Mouse (Mus musculus) mouse embryonic stem cell (cell line): ENCODE data around the gene Foxred1.

Experiments used
- in situ Hi-C, 2 experiments: fragments of 300-500 bp; cut with MboI; formaldehyde crosslinking; loops; 1 replicate in 1 of 2; 3 replicates in 1 of 2; pipeline ENCODE4 v1.14.3; 2019 to 2020; ENCODE audit warnings: low sequenced_read_pairs in 2 of 2, low pct_unique_long_range_greater_than_20kb in 1 of 2, mixed read lengths in 1 of 2; ENCODE audit not compliant: unreplicated experiment in 1 of 2

Foxred1 gene

DNA sequence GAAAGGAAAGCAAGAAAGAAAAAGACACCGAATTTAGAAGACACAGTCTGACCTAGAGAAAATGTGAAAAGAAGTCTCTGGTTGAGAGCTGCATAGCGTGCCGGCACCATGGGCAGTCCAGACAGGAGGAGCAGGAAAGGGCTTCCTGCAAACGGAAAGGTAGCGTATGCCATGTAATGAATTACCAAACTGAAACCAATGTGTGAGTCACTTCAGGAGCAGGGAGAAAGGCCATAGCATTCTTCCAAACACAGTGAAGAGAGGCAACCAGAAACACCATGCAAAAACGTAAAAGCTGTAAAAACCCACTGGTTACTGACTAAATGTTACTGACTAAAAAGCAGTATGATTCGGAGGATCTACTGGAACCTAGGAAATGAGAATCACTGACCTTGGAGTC lies 49.1 kb downstream of the Foxred1 start:
- in situ Hi-C loops = loop anchor here (25.0 kb wide), 3 partner anchors 124 to 674 kb away; partner anchors contain the start of gene Kirrel3 (in 1 of the 2)

DNA sequence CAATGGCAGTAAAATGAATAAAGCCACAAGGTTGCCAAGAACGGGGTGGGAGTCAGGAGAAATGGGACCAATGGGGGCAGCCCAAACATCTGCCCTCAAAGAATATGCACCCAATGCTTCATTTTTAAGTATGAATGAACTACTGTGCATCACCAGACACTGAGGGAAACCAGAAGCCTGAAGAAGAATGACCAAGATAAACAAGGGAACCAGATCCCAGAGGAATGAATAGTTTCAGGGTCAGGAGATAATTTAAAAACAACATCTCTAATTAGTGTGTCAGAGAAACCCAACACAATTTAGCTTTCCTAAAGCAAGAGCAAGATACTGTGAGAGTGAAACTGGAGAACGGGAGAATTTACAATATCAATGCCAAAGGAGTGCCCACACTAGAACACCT lies 50.2 kb downstream of the Foxred1 start:
- in situ Hi-C loops = loop anchor here (25.0 kb wide), 3 partner anchors 123 to 673 kb away; partner anchors contain the start of gene Kirrel3 (in 1 of the 2)

DNA sequence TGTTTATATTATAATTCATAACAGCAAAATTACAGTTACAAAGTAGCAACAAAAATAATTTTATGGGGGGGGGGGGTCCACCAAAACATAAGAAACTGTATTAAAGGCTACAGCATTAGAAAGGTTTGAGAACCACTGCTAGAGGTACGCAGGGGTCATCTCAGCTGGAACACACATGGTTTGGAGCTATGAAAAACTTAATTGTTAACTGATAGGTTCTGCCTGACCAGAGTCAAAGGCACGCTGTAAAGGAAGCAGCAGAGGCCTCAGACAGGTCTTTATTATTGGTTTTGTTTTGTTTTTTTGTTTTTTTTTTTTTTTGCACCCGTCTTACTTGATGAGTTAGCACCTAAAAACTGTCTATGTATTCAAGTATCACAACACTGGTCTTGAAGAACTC lies 52.4 kb downstream of the Foxred1 start:
- in situ Hi-C loops = loop anchor here (25.0 kb wide), 3 partner anchors 121 to 671 kb away; partner anchors contain the start of gene Kirrel3 (in 1 of the 2)

DNA sequence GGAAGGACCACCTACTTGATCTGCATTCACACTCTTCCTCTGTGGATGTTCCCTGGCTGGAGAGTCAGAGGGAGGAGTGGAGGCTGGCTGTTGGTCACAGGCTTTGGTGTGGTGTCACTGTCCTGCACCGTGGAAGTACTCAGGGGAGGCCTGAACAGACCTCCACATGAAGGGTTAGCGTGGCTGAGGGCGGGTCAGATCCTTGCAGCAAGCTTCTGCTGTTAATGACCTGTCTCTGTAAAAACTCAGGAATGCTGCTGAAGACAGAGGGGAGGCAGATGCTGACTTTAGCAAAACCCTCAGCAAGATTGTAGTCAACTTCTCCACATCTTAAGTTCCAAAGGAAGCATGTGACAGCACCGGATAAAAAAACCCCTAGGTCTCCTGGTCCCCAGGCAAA lies 54.0 kb downstream of the Foxred1 start:
- in situ Hi-C loops = loop anchor here (25.0 kb wide), 3 partner anchors 120 to 670 kb away; partner anchors contain the start of gene Kirrel3 (in 1 of the 2)

DNA sequence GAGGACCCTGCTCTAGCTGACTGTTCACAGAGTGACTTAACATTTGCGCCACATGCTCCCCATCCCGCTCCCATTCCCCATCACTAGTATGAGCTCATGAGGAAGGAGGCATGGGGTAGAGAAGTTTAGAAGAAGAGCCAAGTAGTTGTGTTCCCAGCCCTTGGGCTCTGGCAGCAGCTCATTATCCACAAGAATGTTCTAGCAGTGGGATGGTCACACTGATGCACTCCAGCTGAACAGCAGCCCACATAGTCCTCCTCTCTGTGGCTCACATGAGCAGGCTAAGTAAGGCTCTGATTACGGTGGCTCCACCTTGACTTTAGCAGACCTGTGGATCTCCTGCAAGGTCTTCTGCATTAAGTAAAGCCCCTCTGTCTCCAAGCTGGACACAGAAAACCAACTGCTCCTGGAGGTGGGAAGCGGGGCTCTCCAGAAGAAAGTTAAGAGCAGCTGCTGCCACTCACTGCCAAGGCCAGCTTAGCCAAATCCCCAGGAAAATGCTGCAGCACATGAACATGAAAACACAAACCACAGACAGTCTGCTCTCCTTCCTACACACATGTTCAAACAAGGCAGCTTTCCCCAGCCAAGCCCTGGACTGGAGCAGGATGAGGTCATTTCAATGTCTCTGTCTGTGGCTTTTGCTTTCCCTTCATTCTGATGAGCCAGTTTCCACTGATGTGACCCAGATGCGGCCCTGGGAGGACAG lies 54.7 kb downstream of the Foxred1 start:
- in situ Hi-C loops = loop anchor here (25.0 kb wide), 3 partner anchors 119 to 669 kb away; partner anchors contain the start of gene Kirrel3 (in 1 of the 2)
